Mouse (Mus musculus) left cerebral cortex, postnatal 25 days (tissue): ENCODE data around the gene Srebf2. TPM values are rescaled to one million over a fixed set of nuclear protein-coding genes. Genes with fewer than 3 reads are reported as not detected.
"Not testable (repeated sequence)": the region's sequence is repeated elsewhere in the genome, so short reads cannot be mapped to it uniquely, and the experiment has no call there.

Experiments used
- DNase-seq, 2 experiments: peaks; one replicate each; pipeline ENCODE4 v3.0.0; 2022; ENCODE audit warnings: low spot score in 2 of 2, mixed read lengths in 1 of 2
- intact Hi-C: fragments of 180-260 bp; cut with DNase I; formaldehyde crosslinking; loops from one replicate; pipeline ENCODE4 v1.15.1; 2025
- total RNA-seq, 2 experiments: library from RNA; stranded (reverse); gene quantifications; 2 replicates each; pipeline ENCODE4 v1.2.3; 2021

Gene Srebf2
- 100 to 1,000 TPM; 179 to 183 TPM for total RNA-seq

DNA sequence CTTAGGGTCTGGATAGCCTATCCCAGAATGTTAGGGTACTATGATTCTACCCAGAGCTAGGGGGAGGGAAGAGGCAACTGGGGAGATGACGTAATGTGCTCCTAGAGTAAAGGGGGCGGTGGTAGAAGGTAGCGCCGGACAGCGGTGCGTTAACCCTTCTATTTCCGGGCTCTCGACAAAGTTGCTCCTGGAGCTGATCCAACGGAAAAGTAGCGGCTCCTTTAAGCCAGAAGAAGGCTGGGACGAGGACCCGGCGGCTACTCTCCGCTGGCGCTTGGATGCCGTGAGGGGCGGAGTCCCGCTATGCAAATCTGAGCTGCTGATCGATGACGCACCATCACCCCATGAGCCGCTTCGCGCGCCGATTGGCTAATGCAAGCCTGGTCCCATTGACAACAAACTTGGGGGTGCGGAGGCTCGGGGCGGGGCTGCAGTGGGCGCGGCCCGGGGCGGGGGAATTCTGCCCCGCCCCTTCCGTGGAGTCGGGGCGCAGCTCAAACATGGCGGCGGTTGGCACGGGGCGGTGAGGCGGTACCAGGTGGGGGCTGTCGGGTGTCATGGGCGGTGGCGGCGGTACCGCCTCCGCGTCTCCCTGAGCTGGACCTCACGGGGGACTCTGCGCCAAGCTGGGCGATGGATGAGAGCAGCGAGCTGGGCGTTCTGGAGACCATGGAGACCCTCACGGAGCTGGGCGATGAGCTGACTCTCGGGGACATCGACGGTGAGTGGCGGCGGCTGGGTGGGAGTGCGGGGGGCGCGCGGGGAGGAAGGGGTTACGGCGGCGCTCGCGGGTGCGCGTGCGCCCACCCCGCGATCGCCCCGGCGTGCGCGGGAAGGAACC is at the start of gene Srebf2:
TSS of gene Srebf2 (plus strand) at position 412 of the 841 bp plus-strand sequence.
- peak; percentile 99 to 100 for DNase-seq
- intact Hi-C loops, result no loop called here

DNA sequence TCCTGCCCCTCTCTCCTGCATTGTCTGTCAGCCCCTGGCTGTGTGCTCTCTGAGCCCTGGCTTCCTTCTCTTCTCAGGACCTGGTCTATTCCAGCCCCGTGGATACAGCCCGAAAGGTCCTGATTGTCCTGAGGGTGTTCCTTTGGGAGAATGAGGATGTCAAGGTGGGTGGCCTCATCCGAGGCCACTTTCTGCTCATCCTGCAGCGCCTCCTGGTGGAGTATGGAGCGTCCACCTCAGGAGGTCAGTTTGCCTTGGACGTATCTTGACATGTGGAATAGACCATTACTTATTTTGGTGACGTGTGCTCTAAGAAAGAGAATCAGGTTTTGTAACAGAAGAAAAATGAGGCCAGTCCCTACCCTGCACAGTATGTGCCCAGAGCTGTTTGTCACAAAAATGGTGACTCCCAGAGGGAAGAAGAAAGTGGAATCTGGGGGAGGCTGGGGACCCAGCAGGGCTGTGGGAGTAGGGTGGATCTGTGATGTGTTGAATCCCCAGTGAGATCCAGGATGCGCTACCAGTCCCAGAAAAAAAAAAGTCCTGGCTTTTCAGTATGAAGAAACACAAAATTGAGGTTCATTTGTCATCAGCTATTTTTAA is 39.9 kb upstream of the Srebf2 start:
- DNase-seq, result peak; percentile 19 to 89
- intact Hi-C loops, result loop anchor here (2.0 to 5.0 kb wide), 2 partner anchors 20 to 35 kb away; no protein-coding TSS in a partner anchor

DNA sequence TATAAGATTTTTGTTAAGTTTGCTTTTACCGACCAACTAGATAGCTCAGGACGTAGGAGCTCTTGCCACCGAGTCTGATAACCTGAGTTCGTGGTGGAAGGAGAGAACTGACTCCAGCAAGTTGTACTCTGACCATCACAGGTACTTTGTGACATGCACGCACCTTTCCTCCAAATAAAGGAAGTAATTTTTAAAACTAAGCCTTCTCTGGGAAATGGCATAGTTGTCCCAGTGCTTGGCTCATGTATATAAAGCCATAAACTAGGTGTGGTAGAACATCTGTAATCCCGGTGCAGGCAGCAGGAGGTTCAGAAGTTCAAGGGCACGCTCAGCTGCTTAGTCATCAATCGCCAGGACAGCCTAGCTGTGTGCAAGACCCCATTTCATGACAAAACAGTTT is 26.4 kb upstream of the Srebf2 start:
- intact Hi-C loops, result no loop called here
- DNase-seq, result no peak

DNA sequence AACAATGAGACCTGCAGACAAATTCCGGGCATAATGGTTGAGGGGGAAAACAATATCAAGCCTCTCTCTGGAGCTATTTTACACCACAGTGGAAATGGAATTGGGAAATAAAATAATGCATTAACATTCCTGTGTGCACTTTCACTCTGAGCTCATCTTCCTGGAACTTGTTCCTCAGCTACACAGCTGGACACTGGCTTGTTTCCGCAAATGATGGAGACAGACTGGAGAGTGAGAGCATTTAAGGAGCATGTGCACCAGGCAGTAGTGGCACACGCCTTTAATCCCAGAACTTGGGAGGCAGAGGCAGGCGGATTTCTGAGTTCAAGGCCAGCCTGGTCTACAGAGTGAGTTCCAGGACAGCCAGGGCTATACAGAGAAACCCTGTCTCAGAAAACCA is 20.3 kb upstream of the Srebf2 start:
- DNase-seq, intact Hi-C loops: not testable (repeated sequence)

DNA sequence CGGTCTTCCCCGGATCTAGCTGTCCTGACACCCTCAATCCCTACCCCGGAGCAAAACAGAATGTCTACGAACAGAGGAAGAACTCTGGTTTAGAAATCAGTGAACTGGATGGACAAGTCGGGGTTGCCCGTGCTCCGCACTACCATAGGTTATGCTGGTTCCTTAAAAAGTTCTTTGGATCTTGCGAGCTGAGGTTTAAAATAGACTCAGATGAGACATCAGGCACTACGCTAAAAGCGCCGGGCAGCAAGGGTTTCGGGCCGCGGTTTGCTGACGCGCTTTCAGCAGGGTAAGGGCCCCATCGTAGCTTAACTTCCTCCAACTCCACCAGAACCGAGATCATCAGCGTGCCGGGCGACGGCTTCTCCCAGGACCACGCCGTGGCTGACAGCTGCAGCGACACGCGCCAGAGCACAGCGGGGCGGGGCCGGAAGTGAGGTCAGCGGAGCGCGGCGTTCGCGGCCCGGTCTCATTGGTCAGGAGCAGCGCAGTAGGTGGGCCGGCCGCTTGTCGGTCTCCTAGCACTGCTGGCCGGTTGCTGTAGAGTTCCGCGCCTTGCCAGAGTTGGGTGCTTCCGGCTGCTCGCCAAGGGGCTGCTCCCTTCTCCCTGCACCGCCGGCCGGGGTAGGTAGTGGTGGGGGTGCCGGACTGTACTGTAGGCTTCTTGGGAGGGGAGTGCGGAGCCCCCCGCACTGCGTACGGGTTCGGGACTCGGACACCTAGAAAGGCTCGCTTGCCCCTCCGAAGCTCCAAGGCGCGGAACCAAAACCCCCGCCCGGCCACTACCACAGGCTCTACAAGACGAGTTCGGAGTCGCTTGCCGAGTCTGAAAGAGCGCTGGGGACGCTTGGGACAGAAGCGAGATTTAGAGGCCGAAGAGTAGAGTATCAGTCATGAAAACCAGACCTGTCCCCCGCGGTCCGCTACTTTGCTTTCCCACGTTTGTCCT is 19.3 kb upstream of the Srebf2 start, which contains the start of gene Ccdc134:
TSS of gene Ccdc134 (plus strand) at position 497 of the 949 bp plus-strand sequence.
- intact Hi-C loops, result no loop called here
- DNase-seq, result peak; percentile 96 to 98

DNA sequence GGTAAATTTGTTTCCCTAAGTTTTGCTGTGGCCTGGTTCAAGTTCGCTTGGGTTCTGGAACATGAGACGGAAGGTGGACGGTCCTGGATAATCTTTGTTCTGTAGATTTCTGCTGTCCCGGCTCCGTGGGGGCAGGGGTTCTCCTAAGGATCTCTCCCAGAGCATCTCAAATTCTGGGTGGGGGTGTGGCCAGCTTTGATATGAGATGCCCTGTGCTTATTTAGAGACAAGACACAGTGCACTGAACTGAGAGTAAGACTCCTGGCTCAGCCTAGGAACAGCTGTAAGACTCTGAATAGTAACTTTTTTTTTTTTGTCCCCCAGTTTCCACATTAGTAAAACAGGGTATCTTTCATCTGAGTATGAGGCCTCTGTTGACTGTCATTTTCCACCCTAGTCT is 18.6 kb upstream of the Srebf2 start:
- intact Hi-C loops, result no loop called here
- no peak for DNase-seq

DNA sequence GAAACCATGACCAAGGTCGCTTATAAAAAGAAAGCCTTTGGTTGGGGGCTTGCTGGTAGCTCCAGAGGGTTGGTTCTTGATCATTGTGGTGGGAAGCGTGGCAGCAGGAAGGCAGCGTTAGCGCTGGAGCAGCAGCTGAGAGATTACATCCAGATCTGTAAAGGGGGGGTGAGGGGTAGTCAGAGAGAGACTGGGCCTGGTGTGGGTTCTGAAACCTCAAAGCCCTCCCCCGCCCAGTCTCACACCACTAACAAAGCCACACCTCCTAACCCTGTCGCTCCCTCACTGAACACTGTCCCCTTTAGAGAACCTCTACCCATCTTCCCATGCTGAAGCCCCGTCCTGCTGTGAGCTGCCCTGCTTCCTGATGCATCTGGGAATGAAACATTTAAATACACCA is 16.4 kb upstream of the Srebf2 start:
- DNase-seq, result no peak
- intact Hi-C loops, result no loop called here

DNA sequence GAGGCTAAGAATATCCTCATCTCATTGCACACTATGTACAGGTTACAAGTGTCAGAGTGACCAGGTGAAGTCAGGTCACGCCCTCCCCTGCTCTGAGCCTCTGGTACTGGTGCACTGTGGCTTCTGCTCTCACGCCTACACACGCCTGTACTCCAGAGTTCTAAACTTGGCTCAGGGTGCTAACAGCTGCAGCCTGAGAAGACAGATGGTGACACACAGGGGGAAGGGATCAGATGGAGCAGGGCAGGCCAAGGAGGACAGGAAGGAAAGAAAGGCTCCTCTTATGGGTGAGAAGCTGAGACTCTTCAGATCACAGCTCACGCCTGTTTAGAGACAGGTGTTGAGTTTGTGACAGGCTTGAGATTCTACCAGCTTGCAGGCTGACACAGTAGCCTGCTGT is 11.6 kb upstream of the Srebf2 start:
- DNase-seq, result peak in 1 of 2 experiments; percentile 70
- intact Hi-C loops, result loop anchor here (5.0 kb wide), 1 partner anchor 68 kb away; the partner anchor contains the start of gene Mei1

DNA sequence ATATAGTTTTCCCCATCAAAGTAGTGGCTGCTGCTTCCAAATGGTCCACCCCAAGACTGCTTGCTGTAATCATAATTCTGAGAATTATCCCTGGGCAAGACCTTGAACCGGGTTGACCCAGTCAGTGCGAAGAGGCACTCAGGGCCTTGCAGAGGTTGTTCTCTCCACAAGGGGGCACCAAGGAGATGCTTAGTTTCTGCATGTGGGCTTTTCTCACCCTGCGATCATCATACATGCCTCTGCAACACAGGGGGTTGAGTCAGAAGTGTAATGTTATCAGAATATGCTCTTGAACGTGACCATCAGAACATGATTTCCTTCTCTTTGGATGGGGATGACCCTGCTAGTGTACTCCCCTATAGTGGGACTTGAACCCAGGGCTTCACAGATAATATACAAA is 8.4 kb upstream of the Srebf2 start:
- intact Hi-C loops, result loop anchor here (1.0 to 5.0 kb wide), 3 partner anchors 26 to 98 kb away; partner anchors contain the start of gene Mei1
- peak; percentile 66 to 72 for DNase-seq

DNA sequence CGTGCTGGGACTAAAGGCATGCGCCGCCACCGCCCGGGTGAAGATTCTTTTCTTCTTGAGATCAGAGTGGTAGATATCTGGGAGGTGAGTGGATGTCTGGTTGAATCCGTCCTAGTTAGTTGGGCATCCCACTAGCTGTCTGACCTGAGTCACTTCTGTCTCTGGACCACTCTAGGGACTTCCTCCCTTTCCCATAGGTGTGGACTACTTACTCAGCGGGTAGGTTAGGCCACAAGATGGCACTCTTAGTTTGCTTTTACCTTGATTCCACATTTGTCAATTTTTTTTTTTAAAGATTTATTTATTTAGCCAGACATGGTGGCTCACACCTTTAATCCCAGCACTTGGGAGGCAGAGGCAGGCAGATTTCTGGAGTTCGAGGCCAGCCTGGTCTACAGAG is 7.8 kb upstream of the Srebf2 start:
- peak in 1 of 2 experiments; percentile 31 for DNase-seq
- intact Hi-C loops, result loop anchor here (2.0 to 5.0 kb wide), 2 partner anchors 26 to 72 kb away; partner anchors contain the start of gene Mei1

DNA sequence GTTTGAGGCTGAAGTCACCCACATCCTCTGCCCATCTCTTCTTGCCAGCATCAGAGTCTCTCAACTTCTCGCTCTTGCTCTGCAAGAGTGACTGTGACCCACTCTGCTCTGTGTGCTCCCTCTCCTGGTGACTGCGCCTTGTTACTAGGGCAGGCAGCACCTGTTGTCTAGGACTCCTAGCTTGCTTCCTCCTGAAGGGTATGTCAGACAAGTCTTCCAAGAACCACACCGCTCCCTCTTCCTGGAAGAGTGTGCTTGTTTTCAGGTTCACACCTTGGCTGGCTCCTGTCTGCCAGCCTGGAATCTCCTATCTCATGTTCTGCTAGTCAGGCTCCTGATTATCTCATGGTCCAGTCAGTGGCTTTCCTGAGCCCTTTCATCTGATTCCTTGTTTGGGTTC is 6.6 kb upstream of the Srebf2 start:
- intact Hi-C loops, result no loop called here
- no peak for DNase-seq

DNA sequence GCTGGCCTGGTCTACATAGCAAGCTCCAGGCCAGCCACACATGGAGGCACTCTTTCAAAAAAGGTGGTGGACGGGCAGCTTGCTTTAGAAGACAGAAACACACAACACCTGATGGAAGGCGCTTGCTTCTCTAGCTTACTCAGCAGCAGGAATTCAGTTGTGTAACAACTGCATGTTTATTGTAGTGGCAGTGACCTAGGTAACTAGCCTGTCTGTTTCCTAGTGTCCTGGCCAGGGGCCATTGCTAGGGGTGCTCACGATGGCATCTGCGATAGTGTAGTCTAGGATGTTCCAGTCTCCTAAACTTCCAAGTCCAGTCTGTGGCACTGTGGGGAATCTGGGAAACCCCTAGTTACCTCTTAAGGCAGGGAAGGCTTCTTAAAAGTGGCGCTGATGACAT is 2.8 kb upstream of the Srebf2 start:
- no peak for DNase-seq
- intact Hi-C loops, result no loop called here

DNA sequence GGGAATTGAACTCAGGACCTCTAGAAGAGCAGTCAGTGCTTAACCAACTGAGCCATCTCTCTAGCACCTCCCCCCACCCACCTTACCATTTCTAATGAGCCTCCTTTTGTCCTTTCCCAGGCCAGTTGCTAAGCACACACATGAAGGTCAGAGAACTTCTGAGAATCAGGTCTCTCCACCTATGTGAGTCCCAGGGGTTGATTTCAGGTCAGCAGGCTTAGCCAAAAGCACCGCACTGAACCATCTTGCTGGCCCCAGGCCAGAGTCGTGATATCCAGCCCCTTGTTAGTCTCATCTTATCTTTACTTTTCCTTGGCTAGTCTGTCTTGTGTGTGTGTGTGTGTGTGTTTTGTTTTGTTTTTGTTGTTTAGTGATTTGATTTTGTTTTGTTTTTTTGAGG is 1.6 kb upstream of the Srebf2 start:
- intact Hi-C loops, result no loop called here
- DNase-seq, result no peak

DNA sequence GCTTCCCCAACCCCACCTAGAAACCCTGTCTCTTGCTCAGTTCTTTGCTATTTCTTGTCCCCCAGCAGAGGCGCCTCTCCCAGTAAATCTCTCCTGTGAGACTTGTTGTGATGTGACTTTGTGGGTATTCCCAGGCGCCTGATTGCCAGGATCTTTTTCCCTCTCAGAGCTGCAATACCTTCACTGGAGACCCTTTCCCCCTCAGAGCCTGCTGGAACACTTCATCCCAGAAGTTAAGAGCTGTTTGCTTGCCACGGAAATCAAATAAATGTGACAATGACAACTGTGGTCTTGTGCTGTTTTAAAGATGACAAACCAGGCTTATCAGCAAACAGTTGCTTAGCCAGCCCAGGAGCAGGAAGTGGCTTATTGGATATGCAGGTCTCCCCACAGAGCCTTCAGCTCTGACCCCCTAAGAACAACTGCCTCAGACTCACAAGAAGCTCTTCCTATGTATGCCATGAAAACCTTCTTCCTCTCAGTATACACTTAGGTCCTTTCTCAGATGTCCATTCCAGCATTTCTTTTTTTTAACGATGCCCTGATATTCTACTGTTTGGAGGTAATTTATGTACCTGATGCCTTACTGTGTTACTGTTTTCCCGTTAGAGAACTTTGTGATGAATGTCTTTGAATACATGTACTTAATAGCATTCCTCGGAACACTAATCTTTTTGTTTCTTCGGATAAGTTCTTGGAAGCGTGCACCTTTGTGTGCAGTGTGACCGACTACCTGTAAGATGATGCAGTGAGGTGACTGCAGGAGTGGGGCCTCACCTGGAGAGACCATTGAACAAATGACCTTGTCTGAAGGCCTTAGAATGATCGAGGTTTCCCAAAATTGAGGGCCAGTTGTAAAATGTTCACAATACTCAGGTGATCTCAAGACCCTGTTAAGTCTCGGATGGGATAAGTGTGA is 871 bp upstream of the Srebf2 start:
- no peak for DNase-seq
- intact Hi-C loops, result no loop called here

DNA sequence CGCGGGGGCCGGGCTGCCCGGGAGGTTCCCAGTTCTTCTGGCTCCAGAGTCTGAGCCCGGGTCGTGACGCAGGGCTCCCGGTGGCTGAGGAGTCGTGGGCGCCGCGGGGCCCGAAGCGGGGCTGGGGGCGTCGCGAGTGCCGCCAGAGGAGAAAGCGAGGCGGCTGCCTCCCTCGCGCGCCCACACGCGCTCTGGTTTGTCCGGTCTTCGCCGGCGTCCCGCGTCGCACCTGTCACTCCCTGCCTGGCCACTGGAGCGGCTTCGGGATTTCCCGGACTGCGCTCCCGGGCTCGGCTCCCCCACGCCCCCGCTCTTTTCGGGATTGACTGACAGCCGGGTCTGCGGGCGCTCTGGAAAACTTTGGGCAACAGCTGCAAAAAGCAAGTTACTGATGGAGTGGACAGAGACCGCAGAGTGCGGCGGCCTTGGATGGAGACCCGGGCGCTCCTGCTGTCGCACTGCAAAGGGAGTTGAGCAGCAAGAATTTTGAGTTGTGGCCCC is 680 bp downstream of the Srebf2 start:
- intact Hi-C loops, result loop anchor here (2.0 kb wide), 1 partner anchor 17 kb away; no protein-coding TSS in a partner anchor
- peak; percentile 69 to 76 for DNase-seq

DNA sequence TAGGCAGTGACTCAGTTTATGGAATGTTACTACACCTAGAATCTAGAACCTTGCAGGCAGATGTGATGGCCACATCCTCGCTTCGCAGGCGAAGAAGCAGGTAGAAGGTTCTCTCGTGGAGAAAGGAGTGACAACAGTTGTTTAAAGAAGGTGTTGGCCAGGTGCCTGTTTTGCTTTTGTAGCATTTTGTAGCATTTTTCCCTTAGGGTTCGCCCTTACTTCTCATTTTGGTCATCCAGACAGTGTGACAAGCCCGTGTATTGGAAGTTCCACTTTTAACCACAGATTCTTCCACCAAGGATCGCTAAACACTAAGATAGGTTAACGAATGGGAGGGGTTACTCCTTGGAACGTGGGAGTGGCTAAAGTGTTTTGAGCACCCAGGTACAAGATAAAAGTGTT is 1.5 kb downstream of the Srebf2 start:
- intact Hi-C loops, result loop anchor here (2.0 kb wide), 1 partner anchor 16 kb away; no protein-coding TSS in a partner anchor
- DNase-seq, result no peak

DNA sequence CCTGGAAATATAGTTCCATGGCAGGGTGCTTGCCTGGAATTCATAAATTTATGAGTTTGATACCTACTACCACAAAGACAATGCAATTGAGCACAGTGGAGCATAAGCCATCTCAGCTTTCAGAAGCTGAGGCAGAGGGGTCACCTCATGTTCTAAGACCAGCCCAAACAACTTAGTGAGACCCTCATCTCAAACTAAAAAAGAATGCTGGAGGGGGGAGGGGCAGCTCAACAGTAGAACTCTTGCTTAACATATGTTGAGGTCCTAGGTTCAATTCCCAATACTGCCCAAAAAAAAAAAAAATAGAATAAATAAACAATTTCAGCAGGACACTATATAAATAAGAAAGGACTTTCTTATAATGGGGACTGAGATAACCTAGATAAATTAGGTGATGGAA is 3.1 kb downstream of the Srebf2 start:
- no peak for DNase-seq
- intact Hi-C loops, result no loop called here

DNA sequence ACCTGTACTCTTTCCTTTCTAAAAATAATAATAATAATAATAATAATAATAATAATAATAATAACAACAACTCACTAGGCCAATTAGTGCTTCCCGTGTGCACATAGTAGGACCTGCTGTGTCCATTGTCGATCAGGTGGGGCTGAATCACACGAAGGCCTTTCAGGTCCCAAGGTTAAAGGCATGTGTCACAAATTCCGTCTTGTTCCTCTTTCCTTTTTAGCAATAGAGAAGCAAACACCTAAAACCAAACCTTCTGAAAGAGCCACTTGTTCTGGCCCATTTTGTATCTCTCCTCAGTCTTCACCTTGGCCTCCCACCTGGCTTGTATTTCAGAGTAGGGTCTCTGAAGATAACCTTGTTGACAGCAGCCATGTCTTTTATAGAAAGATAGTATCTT is 4.2 kb downstream of the Srebf2 start:
- no peak for DNase-seq
- intact Hi-C loops, result no loop called here
